Mouse (Mus musculus) testis, adult 10 weeks (tissue): ENCODE results near the gene Bco2. TPM values are rescaled to one million over a fixed set of nuclear protein-coding genes. Genes with fewer than 3 reads are reported as not detected.

Source experiments
- polyA plus RNA-seq: library from polyadenylated mRNA; stranded (reverse); fragments of 350-450 nt; fragmentation: Illumina TruSeq; extraction: RNeasy Lipid Tissue Mini Kit (QIAGEN cat#74804); gene quantifications from one replicate; pipeline ENCODE4 v1.2.3, GENCODE M21; 2014; ENCODE audit warnings: low read depth, low replicate concordance

Gene Bco2
- 1.7 TPM for polyA plus RNA-seq

GRCm38 (mm10) chr9:50555094-50555446 lies at the start of gene Bco2:
TSS of gene Bco2 (minus strand) at chr9:50555181.

DNA sequence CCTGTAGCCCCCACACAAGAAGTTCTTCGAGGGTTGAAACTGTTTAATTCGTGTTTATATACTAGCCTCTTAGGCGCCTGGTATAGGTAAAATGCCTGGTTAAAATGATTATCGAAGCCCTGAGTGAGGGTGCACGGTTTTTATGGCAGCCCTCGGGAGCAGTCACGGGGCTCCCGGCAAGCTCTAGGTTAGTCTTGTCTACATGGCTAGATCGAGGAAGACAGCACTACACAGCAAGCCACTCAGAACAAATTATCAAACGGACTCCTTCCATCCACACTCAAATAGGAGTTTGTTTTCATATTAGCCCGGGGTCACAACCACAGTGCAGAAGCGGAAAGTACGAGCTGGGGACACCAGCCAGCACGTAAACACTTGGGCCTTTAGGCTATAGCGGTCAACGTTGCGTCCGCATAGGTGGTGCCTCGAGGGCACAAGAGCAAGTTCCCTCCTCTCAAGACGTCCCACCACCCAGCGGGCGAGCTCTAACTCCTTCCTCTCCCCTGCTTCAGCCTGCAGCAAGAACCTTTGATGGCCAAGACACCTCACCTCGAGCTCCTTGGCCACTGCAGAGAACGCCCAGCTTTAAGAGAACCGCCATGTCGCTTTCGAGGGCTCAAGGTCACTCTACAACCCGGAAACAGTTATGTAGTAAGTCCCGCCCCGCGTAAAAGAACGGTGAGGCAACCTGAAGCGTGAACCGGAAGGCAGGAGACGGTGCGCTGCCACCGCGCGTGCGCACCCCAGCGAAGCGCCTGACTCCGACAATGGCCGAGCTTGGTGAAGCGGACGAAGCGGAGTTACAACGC lies 48.4 kb upstream of the Bco2 start, which contains the start of the genes Sdhd and Timm8b:
Gene Sdhd (minus strand): TSS at position 624 of the 809 bp plus-strand sequence.
Gene Timm8b (plus strand): TSS at position 722 of the 809 bp plus-strand sequence.

GRCm38 (mm10) chr9:50561145-50561917 lies 6.3 kb upstream of the Bco2 start, which contains the start of gene Tex12:
TSS of gene Tex12 (minus strand) at chr9:50561325.

GRCm38 (mm10) chr9:50554241-50555093 lies 514 bp downstream of the Bco2 start, which contains the start of gene Il18:
TSS of gene Il18 (plus strand) at chr9:50554827.

DNA sequence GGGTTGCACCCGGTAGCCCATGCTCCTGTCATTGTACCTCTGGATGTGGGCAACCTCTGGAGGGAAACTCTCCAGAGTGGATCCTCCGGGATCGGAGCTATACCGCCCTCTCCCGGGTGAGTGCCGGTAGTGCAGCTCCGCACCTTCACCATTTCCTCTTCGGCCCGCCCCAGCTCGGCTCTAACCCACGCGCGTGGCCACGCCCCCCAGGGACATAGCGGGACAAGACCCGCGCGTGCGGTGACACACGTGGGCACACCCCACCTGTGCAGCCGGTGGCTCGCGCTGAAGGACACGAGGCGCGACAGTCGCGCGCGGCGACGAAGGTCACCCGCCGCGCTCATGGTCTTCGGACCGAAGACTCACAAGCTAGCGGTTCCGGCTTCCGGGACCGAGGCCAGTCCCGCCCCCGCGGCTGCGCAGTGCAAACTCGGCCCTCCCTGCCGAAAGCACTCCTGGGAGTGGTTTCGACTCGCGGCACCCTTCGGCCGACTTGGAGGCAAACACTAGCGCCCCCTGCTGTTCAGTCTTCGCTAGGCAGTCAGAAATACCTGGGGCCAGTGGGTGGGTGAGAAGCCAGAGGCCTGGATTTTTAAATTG lies 26.6 kb downstream of the Bco2 start, which contains the start of gene Pts:
Gene Pts (minus strand): TSS at position 432 of the 600 bp plus-strand sequence.

DNA sequence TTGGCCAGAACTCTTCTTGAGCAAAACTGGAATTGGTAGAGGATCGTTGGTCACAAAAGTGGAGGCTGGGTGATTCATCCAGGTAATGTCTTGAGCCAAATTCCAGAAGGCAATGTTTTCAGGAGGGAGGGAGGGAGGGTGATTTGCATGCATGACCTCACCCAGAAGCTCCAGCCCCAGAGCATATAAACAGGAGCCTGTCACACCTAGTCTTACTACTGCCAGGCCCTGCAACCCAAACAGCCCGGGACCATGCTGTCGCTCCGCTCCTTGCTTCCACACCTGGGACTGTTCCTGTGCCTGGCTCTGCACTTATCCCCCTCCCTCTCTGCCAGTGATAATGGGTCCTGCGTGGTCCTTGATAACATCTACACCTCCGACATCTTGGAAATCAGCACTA lies 60.7 kb downstream of the Bco2 start, which contains the start of gene Plet1:
Gene Plet1 (plus strand): TSS at position 215 of the 400 bp plus-strand sequence.

Other genes starting within 250 kb of the Bco2 start
- 8.7 TPM for gene Rpl10-ps3, start 210.2 kb downstream of the Bco2 start, polyA plus RNA-seq
- gene Plet1, start 60.7 kb downstream of the Bco2 start, polyA plus RNA-seq, result not detected
- gene Pts, start 26.5 kb downstream of the Bco2 start, polyA plus RNA-seq, result 24.8 TPM
- gene Il18, start 354 bp downstream of the Bco2 start, polyA plus RNA-seq, result 7.0 TPM
- gene Tex12, start 6.1 kb upstream of the Bco2 start, polyA plus RNA-seq, result 102 TPM
- 60.8 TPM for gene Sdhd, start 48.6 kb upstream of the Bco2 start, polyA plus RNA-seq
- 229 TPM for gene Timm8b, start 48.7 kb upstream of the Bco2 start, polyA plus RNA-seq
- 122 TPM for gene Pih1d2, start 62.1 kb upstream of the Bco2 start, polyA plus RNA-seq
- 58.4 TPM for gene Nkapd1, start 62.3 kb upstream of the Bco2 start, polyA plus RNA-seq
- 146 TPM for gene Dlat, start 104.6 kb upstream of the Bco2 start, polyA plus RNA-seq
- gene Dixdc1, start 184.3 kb upstream of the Bco2 start, polyA plus RNA-seq, result 26.9 TPM
- 2.8 TPM for gene 2310030G06Rik, start 191.4 kb upstream of the Bco2 start, polyA plus RNA-seq
- 0.59 TPM for gene Cryab, start 196.1 kb upstream of the Bco2 start, polyA plus RNA-seq
- gene Hspb2, start 197.2 kb upstream of the Bco2 start, polyA plus RNA-seq, result not detected
- gene Fdxacb1, start 213.1 kb upstream of the Bco2 start, polyA plus RNA-seq, result 6.0 TPM
- gene Alg9, start 219.8 kb upstream of the Bco2 start, polyA plus RNA-seq, result 18.6 TPM
- 1,021 TPM for gene 1110032A03Rik, start 220.3 kb upstream of the Bco2 start, polyA plus RNA-seq